Comparison of ENCODE assay signal across 8 mouse cellular contexts in genomic region chr9:44327064-44327711, GRCm38 (mm10). TPM values are rescaled to one million over a fixed set of nuclear protein-coding genes. Genes with fewer than 3 reads are reported as not detected.
DNase-seq lines count a peak whose midpoint lies in the region; ATAC-seq lines count a peak whose summit lies in the region.

No protein-coding gene starts in this region.

- no peaks in the 10 kb centered on the region for H3K9me3 ChIP-seq in heart, embryonic 15.5 days (replicated peaks)
- no peaks in the 10 kb centered on the region for H3K9me3 ChIP-seq in limb, embryonic 13.5 days
- no peaks in the 10 kb centered on the region for H3K9me3 ChIP-seq in midbrain, embryonic 14.5 days (ENCODE audit: control insufficient read depth, low read length)

- ATAC-seq in heart, embryonic 15.5 days (replicated peaks; ENCODE audit: insufficient number of reproducible peaks, insufficient read depth, low FRiP score, low read depth): peak; percentile 49
- ATAC-seq in limb, embryonic 13.5 days (ENCODE audit: low FRiP score, low read depth): peak; percentile 33; the same call in 1 of the 2 replicates
- peak; percentile 21; the same call in 1 of the 2 replicates for ATAC-seq in midbrain, embryonic 14.5 days (ENCODE audit: low FRiP score, low TSS enrichment)
- ATAC-seq in inflammation-experienced regulatory T-cells, adult 6 months: no peak

- H3K27me3 ChIP-seq in heart, embryonic 15.5 days: no peaks in the 10 kb centered on the region
- H3K27me3 ChIP-seq in limb, embryonic 13.5 days: no peaks in the 10 kb centered on the region
- no peaks in the 10 kb centered on the region for H3K27me3 ChIP-seq in midbrain, embryonic 14.5 days (ENCODE audit: control insufficient read depth, insufficient read depth, low read length)

- H3K36me3 ChIP-seq in heart, embryonic 15.5 days: peaks cover 39% of the 10 kb centered on the region
- H3K36me3 ChIP-seq in limb, embryonic 13.5 days: peaks cover 38% of the 10 kb centered on the region
- H3K36me3 ChIP-seq in midbrain, embryonic 14.5 days (ENCODE audit: control insufficient read depth, insufficient read depth, low read length): peaks cover 26% of the 10 kb centered on the region

- H3K4me3 ChIP-seq in heart, embryonic 15.5 days: peak overlapping the region; percentile 89
- peak overlapping the region; percentile 79 for H3K4me3 ChIP-seq in limb, embryonic 13.5 days
- peak overlapping the region; percentile 75 for H3K4me3 ChIP-seq in midbrain, embryonic 14.5 days (replicated peaks; ENCODE audit: low read depth, low read length)

- intact Hi-C loops in gastrocnemius, postnatal 36 days (cut with DNase I): no loop called here

- H3K4me1 ChIP-seq in heart, embryonic 15.5 days (replicated peaks): peaks cover 13% of the 10 kb centered on the region
- H3K4me1 ChIP-seq in limb, embryonic 13.5 days: peaks cover 13% of the 10 kb centered on the region
- H3K4me1 ChIP-seq in midbrain, embryonic 14.5 days (ENCODE audit: control insufficient read depth, insufficient read depth, low read length): peaks cover 12% of the 10 kb centered on the region

- peak overlapping the region; percentile 91 for H3K9ac ChIP-seq in heart, embryonic 15.5 days
- H3K9ac ChIP-seq in limb, embryonic 13.5 days: peak overlapping the region; percentile 90
- H3K9ac ChIP-seq in midbrain, embryonic 14.5 days (replicated peaks; ENCODE audit: low read length): peak overlapping the region; percentile 77

- under 1% methylated on average over 22 of the region's 22 CpGs for WGBS in heart, embryonic 15.5 days
- WGBS in limb, embryonic 13.5 days: under 1% methylated on average over 22 of the region's 22 CpGs
- under 1% methylated on average over 22 of the region's 22 CpGs for WGBS in midbrain, embryonic 14.5 days

- H3K27ac ChIP-seq in heart, embryonic 15.5 days: peak overlapping the region; percentile 97
- peak overlapping the region; percentile 87 for H3K27ac ChIP-seq in limb, embryonic 13.5 days
- peak overlapping the region; percentile 84 for H3K27ac ChIP-seq in midbrain, embryonic 14.5 days (replicated peaks; ENCODE audit: low read depth, low read length)

- DNase-seq in gastrocnemius, adult 18-20 months (ENCODE audit: low spot score): peak; percentile 31
- DNase-seq in gastrocnemius, postnatal 36 days: no peak
- peak; percentile 30 for DNase-seq in embryo, embryonic 11.5 days (ENCODE audit: low read depth, low spot score)
- peak; percentile 45 for DNase-seq in midbrain, embryonic 14.5 days
- DNase-seq in frontal cortex, adult 2 months (ENCODE audit: extremely low spot score in 1 of 2, low spot score in 1 of 2): no peak

- H3K4me2 ChIP-seq in heart, embryonic 15.5 days: peak overlapping the region; percentile 84
- H3K4me2 ChIP-seq in limb, embryonic 13.5 days (replicated peaks): peak overlapping the region; percentile 89
- H3K4me2 ChIP-seq in midbrain, embryonic 14.5 days (ENCODE audit: low read length): peak overlapping the region; percentile 85

RNA-seq across cellular contexts. Expression of gene Dpagt1, which starts 1.4 kb away (rescaled TPM):
- 10 to 100 TPM; 13.2 to 13.4 TPM for total RNA-seq in gastrocnemius, adult 18-20 months (2021)
- 10 to 100 TPM; 11.9 to 12.7 TPM for total RNA-seq in gastrocnemius, postnatal 36 days (2021)
- 27.8 and 31.0 TPM in 2 replicates for polyA plus RNA-seq in heart, embryonic 15.5 days (2015; fragmentation: Nextera tagmentation; extraction: Ambion mirVana)
- polyA plus RNA-seq in limb, embryonic 13.5 days (2015; fragmentation: Nextera tagmentation; extraction: Ambion mirVana): 40.2 and 40.5 TPM in 2 replicates
- 37.0 and 40.5 TPM in 2 replicates for polyA plus RNA-seq in midbrain, embryonic 14.5 days (2014; fragmentation: Nextera tagmentation; extraction: Ambion mirVana)
- 21.1 and 22.9 TPM in 2 replicates for polyA plus RNA-seq in frontal cortex, adult 2 months (2012; rRNA removed)
- polyA plus RNA-seq in inflammation-experienced regulatory T-cells, adult 6 months (2017; shearing (Covaris generic)): 10 to 100 TPM; 11.1 to 17.6 (median 13.1) TPM

RNA-seq across cellular contexts. Expression of gene C2cd2l, which starts 7.1 kb away (rescaled TPM):
- total RNA-seq in gastrocnemius, adult 18-20 months (2021): 10 to 100 TPM; 14.1 to 14.8 TPM
- 10 to 100 TPM; 12.8 to 14.2 TPM for total RNA-seq in gastrocnemius, postnatal 36 days (2021)
- 6.5 and 7.1 TPM in 2 replicates for polyA plus RNA-seq in heart, embryonic 15.5 days (2015; fragmentation: Nextera tagmentation; extraction: Ambion mirVana)
- polyA plus RNA-seq in limb, embryonic 13.5 days (2015; fragmentation: Nextera tagmentation; extraction: Ambion mirVana): 6.8 and 7.8 TPM in 2 replicates
- polyA plus RNA-seq in midbrain, embryonic 14.5 days (2014; fragmentation: Nextera tagmentation; extraction: Ambion mirVana): 25.2 and 25.5 TPM in 2 replicates
- polyA plus RNA-seq in frontal cortex, adult 2 months (2012; rRNA removed): 201 and 202 TPM in 2 replicates
- 1 to 10 TPM; 1.7 to 3.1 (median 2.8) TPM for polyA plus RNA-seq in inflammation-experienced regulatory T-cells, adult 6 months (2017; shearing (Covaris generic))

RNA-seq across cellular contexts. Expression of gene H2afx, which starts 7.3 kb away (rescaled TPM):
- 10 to 100 TPM in 1 of 2 experiments, 1 to 10 TPM in 1; 7.8 to 10.4 TPM for total RNA-seq in gastrocnemius, adult 18-20 months (2021)
- total RNA-seq in gastrocnemius, postnatal 36 days (2021): 10 to 100 TPM in 1 of 2 experiments, 1 to 10 TPM in 1; 10.0 to 12.9 TPM
- 167 and 187 TPM in 2 replicates for polyA plus RNA-seq in heart, embryonic 15.5 days (2015; fragmentation: Nextera tagmentation; extraction: Ambion mirVana)
- polyA plus RNA-seq in limb, embryonic 13.5 days (2015; fragmentation: Nextera tagmentation; extraction: Ambion mirVana): 382 and 390 TPM in 2 replicates
- 98.1 and 128 TPM in 2 replicates for polyA plus RNA-seq in midbrain, embryonic 14.5 days (2014; fragmentation: Nextera tagmentation; extraction: Ambion mirVana)
- 65.4 and 75.0 TPM in 2 replicates for polyA plus RNA-seq in frontal cortex, adult 2 months (2012; rRNA removed)
- 10 to 100 TPM; 14.3 to 61.7 (median 16.1) TPM for polyA plus RNA-seq in inflammation-experienced regulatory T-cells, adult 6 months (2017; shearing (Covaris generic))

RNA-seq across cellular contexts. Expression of gene Hmbs, which starts 16.8 kb away (rescaled TPM):
- total RNA-seq in gastrocnemius, adult 18-20 months (2021): 10 to 100 TPM; 20.8 to 24.7 TPM
- 10 to 100 TPM; 19.7 to 21.2 TPM for total RNA-seq in gastrocnemius, postnatal 36 days (2021)
- 89.7 and 105 TPM in 2 replicates for polyA plus RNA-seq in heart, embryonic 15.5 days (2015; fragmentation: Nextera tagmentation; extraction: Ambion mirVana)
- polyA plus RNA-seq in limb, embryonic 13.5 days (2015; fragmentation: Nextera tagmentation; extraction: Ambion mirVana): 111 and 116 TPM in 2 replicates
- 53.5 and 64.7 TPM in 2 replicates for polyA plus RNA-seq in midbrain, embryonic 14.5 days (2014; fragmentation: Nextera tagmentation; extraction: Ambion mirVana)
- polyA plus RNA-seq in frontal cortex, adult 2 months (2012; rRNA removed): 30.3 and 33.4 TPM in 2 replicates
- polyA plus RNA-seq in inflammation-experienced regulatory T-cells, adult 6 months (2017; shearing (Covaris generic)): 10 to 100 TPM; 24.7 to 35.8 (median 25.4) TPM

RNA-seq across cellular contexts. Expression of gene Hinfp, which starts 21.7 kb away (rescaled TPM):
- 1 to 10 TPM; 5.2 TPM for total RNA-seq in gastrocnemius, adult 18-20 months (2021)
- 1 to 10 TPM; 4.9 to 6.0 TPM for total RNA-seq in gastrocnemius, postnatal 36 days (2021)
- polyA plus RNA-seq in heart, embryonic 15.5 days (2015; fragmentation: Nextera tagmentation; extraction: Ambion mirVana): 15.1 and 16.0 TPM in 2 replicates
- 26.1 and 29.6 TPM in 2 replicates for polyA plus RNA-seq in limb, embryonic 13.5 days (2015; fragmentation: Nextera tagmentation; extraction: Ambion mirVana)
- 15.9 and 24.7 TPM in 2 replicates for polyA plus RNA-seq in midbrain, embryonic 14.5 days (2014; fragmentation: Nextera tagmentation; extraction: Ambion mirVana)
- 32.1 and 32.3 TPM in 2 replicates for polyA plus RNA-seq in frontal cortex, adult 2 months (2012; rRNA removed)
- 10 to 100 TPM; 16.2 to 24.6 (median 18.9) TPM for polyA plus RNA-seq in inflammation-experienced regulatory T-cells, adult 6 months (2017; shearing (Covaris generic))

Comparison
In these comparisons a context has a peak if more than half of its experiments do, and no peak if none do; other contexts are left out.
1. DNase-seq: peak in gastrocnemius, adult 18-20 months (single experiment), embryo, embryonic 11.5 days (single experiment) and midbrain, embryonic 14.5 days (single experiment); none in gastrocnemius, postnatal 36 days (0 of 2) and frontal cortex, adult 2 months (0 of 2).
2. Peak in every context shown above with its lines, with median percentiles within 50 percentile points of each other: H3K27ac ChIP-seq, H3K4me2 ChIP-seq, H3K4me3 ChIP-seq and H3K9ac ChIP-seq.